Mouse (Mus musculus) urinary bladder, postnatal 25 days (tissue): ENCODE results near the gene Cd247.
"Not testable (repeated sequence)": the region's sequence is repeated elsewhere in the genome, so short reads cannot be mapped to it uniquely, and the experiment has no call there.

ENCODE experiments used
- DNase-seq: peaks from one replicate; pipeline ENCODE4 v3.0.0; 2022; ENCODE audit warnings: low spot score

Cd247 gene

DNA sequence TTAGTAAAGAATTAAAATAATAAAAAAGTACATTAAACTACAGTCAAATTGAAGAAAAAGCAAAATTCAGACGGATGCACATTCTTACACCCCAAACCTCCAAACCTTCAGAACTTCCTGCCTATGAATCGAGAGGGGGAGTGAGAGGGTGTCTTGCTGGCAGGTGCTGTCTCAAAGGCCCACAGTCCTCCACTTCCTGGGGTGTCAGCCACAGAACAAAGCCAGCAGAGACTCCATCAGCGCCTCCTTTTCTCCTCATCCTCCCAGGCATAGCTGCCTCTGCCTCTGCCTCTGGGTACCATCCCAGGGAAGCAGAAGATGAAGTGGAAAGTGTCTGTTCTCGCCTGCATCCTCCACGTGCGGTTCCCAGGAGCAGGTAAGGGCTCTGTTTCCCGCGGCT is at the start of gene Cd247:
Gene Cd247 (plus strand): TSS at position 171 of the 400 bp plus-strand sequence.
- DNase-seq = no peak

DNA sequence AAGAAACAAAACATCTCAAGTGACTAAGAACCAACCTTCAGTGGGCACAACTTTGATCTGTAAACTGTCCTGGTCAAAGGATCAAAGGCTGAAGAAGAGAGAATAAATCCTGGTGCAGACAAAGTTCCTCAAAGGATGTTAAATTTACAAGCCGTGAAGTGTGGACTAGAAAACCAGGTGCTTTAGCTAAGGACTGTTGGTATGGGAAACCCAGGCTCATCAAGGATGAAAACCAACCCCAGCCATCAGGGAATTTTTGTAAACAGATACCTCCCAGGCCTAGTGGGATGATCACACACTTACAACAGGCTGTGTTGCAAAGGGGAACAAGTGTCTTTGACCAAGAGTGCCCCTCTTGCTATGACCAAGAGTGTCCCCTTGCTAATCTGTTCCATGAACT is 49.5 kb upstream of the Cd247 start:
- DNase-seq = no peak

DNA sequence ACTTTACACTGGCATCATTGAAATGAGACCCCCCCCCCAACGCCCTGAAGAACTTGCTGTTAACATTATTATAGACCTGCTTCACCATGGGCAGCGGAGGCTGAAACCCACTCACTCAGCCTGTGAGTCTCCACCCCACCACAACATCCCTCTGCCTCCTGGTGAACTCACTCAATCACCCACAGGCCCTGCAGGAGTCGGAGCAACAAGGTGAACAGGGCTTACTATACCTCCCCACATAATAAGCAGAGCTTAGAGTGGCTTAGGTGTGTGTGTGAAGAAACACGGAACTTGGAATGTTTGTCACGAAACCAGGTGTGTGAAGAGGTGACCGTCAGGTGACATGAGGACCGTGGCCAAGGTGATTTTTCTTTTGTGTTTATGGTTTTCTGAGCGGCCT is 46.5 kb upstream of the Cd247 start:
- no peak for DNase-seq

DNA sequence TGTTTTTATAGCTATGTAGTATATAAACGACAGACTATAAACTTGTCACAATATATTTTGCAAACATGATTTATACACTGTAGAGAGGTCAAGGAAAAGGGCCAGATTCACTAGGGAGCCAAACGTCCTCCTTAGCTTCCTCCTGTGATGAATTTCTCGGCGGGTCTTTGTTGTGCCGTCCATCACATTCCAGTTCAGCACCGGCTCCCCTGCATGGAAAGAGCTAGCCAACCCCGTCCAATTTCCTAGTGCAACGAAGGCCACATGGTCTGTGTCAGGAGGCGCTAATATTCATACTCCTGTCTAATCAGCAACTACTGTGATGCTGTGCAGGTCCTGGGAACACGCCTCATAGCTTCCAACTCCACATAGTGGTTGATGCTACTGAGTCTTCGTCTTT is 40.4 kb upstream of the Cd247 start:
- DNase-seq = no peak

DNA sequence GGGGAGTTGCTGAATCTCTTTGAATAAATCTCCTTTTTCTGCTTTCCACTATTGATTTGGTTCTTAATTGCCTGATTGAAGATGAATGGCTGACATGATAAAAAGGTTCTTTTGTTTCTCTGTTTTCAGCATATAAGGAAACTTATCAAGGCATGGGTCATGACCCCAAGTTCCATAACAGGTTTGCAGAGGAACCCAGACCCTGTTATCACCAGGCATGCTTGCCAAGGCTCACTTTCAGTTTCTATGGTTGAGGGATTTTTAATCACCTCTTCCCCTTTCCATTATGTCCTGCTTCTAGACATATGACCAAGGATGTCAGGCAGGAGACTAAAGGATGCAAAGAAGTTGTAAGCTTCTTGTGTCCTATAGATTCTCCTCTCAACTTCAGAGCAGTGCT is 37.3 kb upstream of the Cd247 start:
- DNase-seq = no peak

DNA sequence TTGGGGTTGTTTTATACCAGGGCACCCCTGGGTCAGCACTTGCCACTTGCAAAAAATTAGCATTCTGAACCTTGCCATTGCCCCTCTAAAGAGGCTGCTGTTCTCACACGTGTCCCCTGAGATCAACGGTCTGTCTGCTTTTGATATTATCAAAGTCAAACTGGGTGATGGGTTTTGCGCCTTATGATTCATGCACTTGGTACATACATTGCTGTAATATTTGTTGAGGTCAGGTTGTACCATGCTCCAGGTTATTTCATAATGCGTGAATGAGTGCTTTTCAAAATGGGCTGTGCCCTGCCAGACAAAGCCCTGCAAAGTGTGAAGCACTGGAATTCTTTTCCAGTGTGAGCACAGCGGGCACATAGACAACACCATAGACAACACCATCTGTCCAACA is 36.6 kb upstream of the Cd247 start:
- DNase-seq = no peak

DNA sequence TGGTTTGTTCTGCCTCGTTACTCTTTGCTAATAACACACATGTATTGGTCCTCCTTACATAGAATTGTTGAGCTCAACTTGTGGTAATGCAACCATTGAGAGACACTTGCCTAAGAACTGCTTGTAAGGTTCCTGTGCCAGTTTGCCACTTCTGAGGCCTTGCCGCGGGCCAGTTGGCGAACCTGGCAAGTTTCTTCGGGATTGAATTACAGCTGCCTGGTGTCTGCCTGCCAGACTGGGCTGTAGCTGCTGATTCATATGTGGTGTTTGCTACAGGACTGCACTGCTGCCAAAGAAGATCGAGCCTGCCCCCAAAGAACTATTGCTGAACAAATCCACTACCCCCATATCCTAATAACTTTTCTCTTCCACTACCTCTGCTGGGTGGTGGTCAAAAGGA is 34.3 kb upstream of the Cd247 start:
- no peak for DNase-seq

DNA sequence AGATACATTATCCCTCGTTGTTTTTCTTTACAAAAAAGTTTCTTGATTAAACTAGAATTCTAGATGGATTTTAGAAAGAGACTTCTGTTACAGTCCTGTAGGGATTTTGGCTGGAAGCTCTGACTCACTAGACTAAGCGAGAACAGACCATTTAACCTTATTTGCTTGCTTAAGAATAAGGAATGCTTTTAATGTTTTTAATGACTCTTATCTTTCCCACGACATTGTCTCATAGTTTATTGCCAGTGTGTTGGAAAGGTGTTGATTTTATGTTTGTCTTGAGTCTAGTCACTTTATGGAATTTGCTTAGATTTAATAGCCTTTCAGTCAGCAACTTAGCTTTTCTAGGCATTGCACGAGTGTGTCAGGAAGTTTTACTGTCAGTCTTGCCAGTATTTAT is 33.3 kb upstream of the Cd247 start:
- no peak for DNase-seq

DNA sequence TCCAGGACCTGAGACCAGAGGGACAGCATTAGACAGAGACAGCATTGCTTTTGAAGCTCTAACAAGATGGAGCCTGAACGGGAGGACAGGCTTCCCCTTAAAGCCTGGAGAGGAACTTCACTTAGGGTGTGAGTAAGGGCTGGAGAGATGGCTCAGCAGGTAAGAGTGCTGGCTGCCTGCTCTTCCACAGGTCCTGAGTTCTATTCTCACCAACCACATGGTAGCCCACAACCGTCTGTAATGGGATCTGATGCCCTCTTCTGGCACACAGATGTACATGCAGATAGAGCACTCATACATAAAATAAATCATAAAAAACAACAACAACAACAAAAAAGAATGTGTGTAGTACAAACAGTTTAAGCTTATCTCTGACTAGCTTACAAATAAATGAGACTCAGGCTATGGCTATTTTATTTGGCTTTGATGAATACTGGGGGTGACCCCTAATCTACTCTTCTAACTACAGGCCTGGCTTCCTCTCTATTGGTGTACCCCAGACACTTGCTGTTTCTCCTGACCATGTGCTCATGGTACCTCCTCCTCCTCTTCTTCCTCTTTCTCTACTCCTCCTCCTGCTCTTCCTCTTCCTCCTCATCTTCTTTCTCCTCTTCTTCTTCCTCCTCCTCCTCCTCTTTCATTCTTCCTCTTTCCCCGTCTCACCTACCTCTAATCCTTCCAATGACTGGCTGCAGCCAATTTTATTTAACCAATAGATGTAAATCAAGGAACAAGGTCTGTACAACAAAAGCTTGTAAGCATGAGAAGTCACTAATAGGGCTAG is 26.8 kb upstream of the Cd247 start:
- DNase-seq = no peak

DNA sequence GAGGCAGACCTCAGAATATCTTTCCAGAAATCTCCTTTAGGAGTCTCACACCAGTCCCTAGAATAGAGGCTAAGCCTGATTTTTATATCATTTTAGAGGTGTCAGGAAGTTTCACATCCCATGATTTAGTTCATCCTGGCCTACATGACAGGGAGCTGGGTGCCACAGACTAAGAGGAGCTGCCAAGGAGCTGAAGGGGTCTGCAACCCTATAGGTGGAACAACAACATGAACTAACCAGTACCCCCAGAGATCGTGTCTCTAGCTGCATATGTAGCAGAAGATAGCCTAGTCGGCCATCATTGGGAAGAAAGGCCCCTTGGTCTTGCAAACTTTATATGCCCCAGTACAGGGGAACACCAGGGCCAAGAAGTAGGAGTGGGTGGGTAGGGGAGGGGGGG is 26.0 kb upstream of the Cd247 start:
- DNase-seq = not testable (repeated sequence)

DNA sequence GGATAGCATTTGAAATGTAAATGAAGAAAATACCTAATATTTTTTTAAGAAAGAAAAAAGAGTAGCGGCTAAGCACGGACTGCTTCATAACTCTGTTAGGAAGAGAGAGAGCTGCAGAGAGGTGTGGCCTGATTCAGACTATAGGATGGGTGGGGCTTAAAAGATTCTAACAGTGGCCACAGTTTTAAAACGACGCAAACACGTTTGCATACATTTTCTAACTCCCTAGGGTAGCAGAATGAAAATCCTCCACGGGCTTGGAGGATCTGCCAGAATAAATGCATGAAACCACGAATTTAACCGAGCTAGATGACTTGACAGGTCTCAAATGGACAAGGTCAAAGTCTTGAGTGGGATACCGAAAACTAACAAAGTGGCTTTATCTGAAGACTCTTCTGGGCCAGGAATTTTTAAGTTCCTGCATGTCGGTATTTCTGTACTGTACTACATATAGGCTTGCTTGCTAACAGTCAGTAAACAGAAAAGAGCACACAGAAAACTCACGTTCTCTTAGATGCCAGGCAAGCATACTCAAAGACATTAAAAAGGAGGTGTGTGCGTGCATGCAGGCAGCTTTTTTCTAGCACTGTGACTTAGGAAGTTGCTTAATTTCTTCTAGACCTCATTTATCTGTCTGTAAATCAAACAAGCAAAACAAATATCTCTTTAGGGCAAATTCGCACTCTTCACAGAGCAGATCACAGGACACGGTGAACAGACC is 25.4 kb upstream of the Cd247 start:
- DNase-seq = no peak

DNA sequence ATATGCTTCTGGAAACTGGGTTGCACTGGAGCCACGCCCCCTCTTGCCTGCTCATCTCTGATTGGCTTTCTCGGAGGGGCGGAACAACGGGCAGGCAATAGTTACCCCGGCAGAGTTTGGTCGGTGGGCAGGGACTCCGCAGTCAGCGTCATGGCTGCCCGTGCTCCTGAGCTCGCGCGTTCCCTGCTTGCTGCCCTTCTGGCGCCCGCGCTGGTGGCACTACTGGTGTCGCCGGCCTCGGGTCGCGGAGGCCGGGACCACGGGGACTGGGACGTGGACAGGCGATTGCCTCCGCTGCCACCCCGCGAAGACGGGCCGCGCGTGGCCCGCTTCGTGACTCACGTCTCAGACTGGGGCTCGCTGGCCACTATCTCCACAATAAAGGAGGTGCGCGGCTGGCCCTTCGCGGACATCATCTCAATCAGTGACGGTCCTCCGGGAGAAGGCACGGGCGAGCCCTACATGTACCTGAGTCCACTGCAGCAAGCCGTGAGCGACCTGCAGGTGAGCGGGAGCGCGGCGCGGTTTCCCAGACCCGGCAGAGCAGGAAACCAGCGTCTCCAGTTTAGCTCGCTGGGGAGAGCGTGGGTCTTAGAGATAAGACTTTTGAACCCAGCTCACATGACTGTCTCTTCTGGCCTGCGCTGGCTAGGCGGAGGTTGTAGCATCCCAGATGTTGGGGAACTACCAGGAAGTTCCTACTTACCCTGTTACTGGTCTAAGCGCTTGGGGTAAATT is 24.7 kb upstream of the Cd247 start, which contains the start of gene Creg1:
Gene Creg1 (plus strand): TSS at position 112 of the 738 bp plus-strand sequence.
- peak; percentile 82 for DNase-seq

DNA sequence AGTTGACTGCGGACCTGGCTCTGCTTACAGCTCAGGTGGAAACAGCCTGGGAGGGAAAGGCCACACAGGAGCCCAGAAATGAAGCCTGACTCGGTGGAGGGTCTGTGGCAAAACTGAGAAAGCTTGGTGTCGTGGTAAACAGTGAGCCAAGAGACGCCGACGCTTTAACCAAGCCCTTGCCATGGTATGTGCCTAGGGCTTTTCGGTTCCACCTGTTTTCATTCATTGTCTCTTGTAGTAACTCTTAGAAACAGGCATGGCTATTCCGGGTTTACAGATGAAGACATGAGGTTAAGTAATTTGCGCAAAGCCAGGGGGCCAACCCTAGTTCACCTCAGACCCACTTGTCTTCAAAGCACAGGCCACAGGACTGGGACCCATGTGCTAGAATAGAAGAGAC is 23.9 kb upstream of the Cd247 start:
- no peak for DNase-seq

DNA sequence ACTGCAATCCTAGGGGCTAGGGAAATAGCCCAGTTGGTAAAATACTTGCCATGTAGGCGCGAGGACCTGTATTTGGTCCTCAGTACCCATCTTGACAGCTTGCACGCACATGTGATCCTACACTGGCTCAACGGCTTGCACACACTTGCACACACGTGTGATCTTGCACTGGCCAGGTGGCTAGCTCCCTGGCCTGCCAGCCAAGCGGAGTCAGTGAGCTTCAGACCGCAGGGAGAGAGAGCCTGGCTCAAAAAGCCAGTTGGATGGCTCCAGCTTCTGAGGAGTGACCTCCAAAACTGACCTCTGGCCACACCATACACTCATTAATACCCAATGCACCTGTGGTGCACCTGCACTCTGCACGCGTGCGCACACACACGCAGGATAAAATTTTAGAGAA is 23.4 kb upstream of the Cd247 start:
- DNase-seq = no peak

DNA sequence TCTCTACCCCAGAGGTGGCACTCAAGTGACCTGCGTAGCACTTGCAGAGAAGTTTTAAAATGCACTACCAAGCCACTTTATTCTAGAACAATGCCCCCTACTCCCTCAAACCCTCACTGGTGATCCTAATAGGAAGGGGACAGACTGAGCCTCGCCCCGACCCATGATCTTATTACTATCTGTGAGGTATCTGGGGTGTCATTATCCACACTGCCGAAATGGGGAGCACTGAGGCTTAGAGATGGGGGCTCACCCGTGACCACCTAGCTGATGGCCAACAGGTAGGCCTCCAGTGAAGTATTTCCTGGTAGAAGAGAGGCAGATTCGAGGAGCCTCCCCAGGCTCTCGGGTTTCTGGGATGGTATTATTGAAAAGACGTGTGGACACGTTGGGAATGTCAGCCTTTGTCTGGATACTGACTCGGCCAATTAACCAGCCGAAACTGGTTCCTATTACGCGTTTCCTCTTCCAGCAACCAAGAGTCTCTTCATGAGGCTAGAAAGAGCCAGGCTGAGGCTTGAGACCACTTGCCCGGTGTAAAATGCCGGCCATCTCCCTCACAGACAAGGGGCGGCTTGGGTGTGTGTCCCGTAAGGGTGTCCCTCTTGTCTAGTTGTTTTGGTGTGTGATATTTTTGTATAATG is 22.7 kb upstream of the Cd247 start:
- no peak for DNase-seq

DNA sequence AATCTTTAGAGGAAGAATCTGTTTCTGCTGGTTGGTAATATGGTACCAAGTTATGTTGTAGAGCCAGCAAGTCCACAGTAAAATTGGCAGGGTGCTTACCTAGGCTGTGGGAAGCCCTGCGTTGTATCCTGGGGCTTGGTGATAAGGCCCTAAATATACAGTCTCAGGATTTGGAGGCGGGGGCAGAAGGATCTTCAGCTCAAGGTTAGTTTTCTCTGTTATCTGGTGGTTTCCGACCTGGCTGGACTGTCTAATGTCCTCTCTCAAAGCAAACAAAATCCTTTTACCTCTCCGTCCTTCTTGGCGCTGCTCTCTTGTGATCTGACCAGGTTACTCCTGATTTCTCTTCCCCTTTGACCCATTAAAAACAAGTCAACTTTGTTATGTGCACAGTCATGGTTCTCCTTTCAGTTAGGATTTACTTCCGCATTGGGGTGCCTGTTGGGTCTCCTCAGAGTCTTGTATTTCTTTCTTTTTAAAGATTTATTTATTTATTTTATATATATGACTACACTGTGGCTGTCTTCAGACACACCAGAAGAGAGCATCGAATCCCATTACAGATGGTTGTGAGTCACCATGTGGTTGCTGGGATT is 22.1 kb upstream of the Cd247 start:
- DNase-seq = no peak

DNA sequence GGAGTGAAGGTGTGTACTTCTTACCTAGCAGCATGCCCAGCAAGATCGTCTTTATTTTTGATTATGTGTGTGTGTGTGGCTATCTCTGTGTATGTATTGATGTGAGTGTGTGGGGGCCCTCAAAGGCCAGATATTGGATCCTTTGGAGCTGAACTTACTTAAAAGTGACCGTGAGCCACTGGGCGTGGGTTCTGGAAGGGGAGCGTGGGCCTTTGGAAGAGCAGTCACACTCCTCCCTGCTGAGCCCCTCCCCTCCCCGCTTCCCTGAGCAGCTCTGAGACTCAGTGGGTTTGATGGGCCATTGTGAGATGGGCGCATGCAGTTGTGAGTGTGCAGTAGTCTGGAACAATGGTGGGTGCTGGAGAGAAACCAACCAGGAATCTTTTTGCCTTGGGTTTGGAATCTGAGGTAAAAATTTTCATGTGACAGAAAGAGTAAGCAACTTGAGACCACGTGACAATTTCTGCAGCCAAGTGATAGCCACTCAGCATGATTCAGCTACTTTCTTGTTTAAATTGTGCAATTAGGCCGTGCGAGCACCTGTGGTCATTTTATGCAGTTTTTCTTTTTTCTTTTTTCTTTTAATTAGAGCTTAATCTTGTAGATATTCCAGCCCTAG is 19.5 kb upstream of the Cd247 start:
- DNase-seq = no peak

DNA sequence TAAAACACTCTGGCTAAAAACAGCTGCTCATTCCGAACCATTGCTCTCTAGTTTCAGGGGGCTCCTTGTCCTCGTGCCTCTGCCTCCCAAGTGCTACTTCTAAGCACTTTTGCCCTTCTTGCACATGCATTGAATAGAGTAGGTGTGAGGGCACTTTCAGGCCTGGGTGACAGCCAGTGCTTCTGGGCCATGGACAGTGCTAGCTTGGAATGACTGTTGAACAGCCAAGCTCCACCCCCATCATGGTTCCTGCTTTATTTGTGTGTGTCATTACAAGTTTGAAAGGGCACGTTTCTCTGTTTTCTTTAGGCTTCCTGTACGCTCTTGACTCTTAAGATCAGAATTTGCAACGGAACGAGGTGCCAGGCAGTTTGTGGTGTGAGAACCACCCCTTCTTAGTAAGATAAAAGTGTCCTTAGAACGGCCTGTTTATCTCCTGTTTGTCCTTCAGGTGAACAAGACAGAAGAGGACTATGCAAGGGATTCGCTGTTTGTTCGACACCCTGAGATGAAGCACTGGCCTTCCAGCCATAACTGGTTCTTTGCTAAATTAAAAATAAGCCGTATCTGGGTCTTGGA is 18.2 kb upstream of the Cd247 start:
- DNase-seq = no peak

DNA sequence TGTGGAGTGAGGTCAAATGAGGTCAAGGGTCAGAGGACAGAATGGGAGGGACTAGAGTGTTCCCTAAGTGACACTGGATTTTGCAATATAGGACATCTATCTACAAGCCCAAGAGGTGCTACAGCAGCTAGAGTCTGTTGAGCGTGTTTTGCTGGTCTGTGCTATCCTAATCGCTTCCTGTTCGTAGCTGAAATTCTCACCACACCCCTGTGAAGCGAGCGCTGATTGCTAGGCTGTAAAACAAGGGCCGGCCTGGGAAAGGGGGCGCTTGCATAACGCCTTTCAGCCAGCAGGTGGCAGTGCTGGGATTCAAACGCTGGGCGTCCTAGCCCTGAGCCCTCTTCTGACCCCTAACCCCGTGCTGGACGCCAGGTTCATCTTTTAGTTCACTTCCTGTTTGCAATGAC is 17.0 kb upstream of the Cd247 start:
- DNase-seq = peak; percentile 74

DNA sequence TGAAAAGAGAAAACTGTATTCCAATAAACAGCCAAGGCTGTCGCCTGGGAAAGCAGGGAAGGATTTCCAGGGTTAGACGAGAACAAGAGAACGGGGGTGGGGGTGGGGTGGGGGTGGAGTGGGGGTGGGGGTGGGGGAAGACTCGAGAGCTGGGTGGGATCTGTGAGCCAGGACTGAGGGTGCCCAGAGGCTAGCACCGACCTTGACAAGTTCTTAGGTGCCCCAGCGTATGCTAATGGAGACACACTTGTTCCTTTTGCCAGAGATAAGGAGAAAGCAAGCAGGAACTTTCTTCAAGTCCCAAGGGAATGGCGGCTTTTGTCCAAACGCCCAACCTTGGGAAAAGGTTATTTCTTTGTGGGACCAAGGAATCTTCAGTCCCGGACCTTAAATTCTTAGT is 16.5 kb upstream of the Cd247 start:
- no peak for DNase-seq
